Mouse (Mus musculus) liver, postnatal 0 days (tissue): ENCODE results near the gene Robo1. TPM values are rescaled to one million over a fixed set of nuclear protein-coding genes. Genes with fewer than 3 reads are reported as not detected.

Experiments used
- ATAC-seq: fragments of 200-750 bp; cut with Nextera tagmentation; 2 replicates; pipeline ENCODE4 v1.8.0; 2017; ENCODE audit warnings: mild to moderate bottlenecking, moderate library complexity
- DNase-seq: peaks from one replicate; pipeline ENCODE4 v3.0.0-alpha.2; 2016
- H3K27ac ChIP-seq: fragments of 300-500 bp; sonication (generic); 2 replicates; pipeline ENCODE4 v1.5.1; 2014; ENCODE audit warnings: antibody characterized with exemption, moderate library complexity, mild to moderate bottlenecking, low read depth
- H3K27me3 ChIP-seq: fragments of 300-500 bp; sonication (generic); 2 replicates; pipeline ENCODE4 v1.6.1; 2014; ENCODE audit warnings: low read length, control low read depth, mixed read lengths; ENCODE audit not compliant: insufficient read depth
- H3K36me3 ChIP-seq: fragments of 300-500 bp; sonication (generic); replicated peaks from 2 replicates; pipeline ENCODE4 v1.6.1; 2014; ENCODE audit warnings: mild to moderate bottlenecking, control low read depth, low read length, moderate library complexity, mixed read lengths; ENCODE audit not compliant: insufficient read depth
- H3K4me1 ChIP-seq: fragments of 300-500 bp; sonication (generic); 2 replicates; pipeline ENCODE4 v1.6.1; 2014; ENCODE audit warnings: antibody characterized with exemption, mild to moderate bottlenecking, control low read depth; ENCODE audit not compliant: insufficient read depth
- H3K4me2 ChIP-seq: fragments of 300-500 bp; sonication (generic); 2 replicates; pipeline ENCODE4 v1.6.1; 2014; ENCODE audit warnings: low read depth, mild to moderate bottlenecking, low read length, moderate library complexity, mixed read lengths
- H3K4me3 ChIP-seq: fragments of 300-500 bp; sonication (generic); 2 replicates; pipeline ENCODE4 v1.5.1; 2014; ENCODE audit warnings: low read depth, low read length
- H3K9ac ChIP-seq: fragments of 300-500 bp; sonication (generic); replicated peaks from 2 replicates; pipeline ENCODE4 v1.6.1; 2014; ENCODE audit warnings: mild to moderate bottlenecking, moderate library complexity
- H3K9me3 ChIP-seq: fragments of 300-500 bp; sonication (generic); 2 replicates; pipeline ENCODE4 v1.6.1; 2016; ENCODE audit warnings: mild to moderate bottlenecking, control low read depth, low read length, mixed read lengths
- CTCF ChIP-seq: sonication (generic); IDR thresholded peaks from 2 replicates; pipeline ENCODE4 v1.5.1; 2016; ENCODE audit warnings: antibody characterized with exemption, low read depth
- EP300 ChIP-seq: IDR thresholded peaks from 2 replicates; pipeline ENCODE4 v1.6.1; 2016; ENCODE audit warnings: antibody characterized with exemption, low read depth, mild to moderate bottlenecking
- WGBS: fragments of 180-500 bp; shearing (Covaris S2); extraction: QIAGEN DNeasy Blood & Tissue Kit; methylation state at CpG from one replicate; pipeline ENCODE4 v1.1.7; 2014; ENCODE audit not compliant: insufficient replicate concordance; 5-methylcytosine and 5-hydroxymethylcytosine counted together
- polyA plus RNA-seq: library from polyadenylated mRNA; unstranded; fragments of >200 nt; fragmentation: Nextera tagmentation; extraction: Ambion mirVana; gene quantifications from 2 replicates; pipeline ENCODE4 v1.2.1, GENCODE M21; 2015

The Robo1 gene
- polyA plus RNA-seq, 1 experiment from 2014 or later = 2.4 TPM

DNA sequence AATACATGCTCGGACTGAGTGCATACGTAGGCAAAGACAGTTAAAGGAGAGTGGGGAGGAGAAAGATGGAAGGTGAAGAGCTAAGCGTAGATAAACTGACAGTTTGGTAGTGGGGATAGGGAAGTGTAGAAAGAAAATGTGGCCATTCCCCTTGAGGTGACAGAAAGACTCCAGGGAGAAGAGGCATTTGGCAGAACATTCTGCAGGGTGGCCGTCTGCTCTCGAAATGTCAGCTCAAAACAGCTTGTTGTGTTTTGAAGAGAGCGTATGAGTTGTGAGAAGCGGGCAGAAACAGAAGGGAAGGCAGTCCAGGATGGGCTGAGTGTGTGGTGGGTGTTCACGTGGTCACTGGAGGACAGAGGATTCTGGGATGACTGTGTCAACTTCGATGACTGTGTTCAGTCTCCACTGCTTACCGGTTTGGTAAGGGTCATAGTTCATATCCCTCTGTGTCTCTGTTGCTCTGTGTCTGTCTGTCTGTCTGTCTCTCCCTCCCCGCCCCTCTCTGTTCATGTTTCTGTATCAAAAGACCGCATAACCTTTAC lies 490.4 kb downstream of the Robo1 start:
- DNase-seq (no peak), ATAC-seq (peak; percentile 88)
- H3K27me3 ChIP-seq = no peaks in the 10 kb centered on the region
- no peak overlapping the region for H3K4me2 ChIP-seq
- H3K36me3 ChIP-seq = no peaks in the 10 kb centered on the region
- H3K4me1 ChIP-seq = no peaks in the 10 kb centered on the region
- no peak overlapping the region for H3K9ac ChIP-seq
- H3K27ac ChIP-seq = no peak overlapping the region
- 72% methylated on average over 12 of the region's 12 CpGs for WGBS
- TF ChIP-seq EP300 (no peak), CTCF (no peak)
- no peaks in the 10 kb centered on the region for H3K9me3 ChIP-seq
- no peak overlapping the region for H3K4me3 ChIP-seq

DNA sequence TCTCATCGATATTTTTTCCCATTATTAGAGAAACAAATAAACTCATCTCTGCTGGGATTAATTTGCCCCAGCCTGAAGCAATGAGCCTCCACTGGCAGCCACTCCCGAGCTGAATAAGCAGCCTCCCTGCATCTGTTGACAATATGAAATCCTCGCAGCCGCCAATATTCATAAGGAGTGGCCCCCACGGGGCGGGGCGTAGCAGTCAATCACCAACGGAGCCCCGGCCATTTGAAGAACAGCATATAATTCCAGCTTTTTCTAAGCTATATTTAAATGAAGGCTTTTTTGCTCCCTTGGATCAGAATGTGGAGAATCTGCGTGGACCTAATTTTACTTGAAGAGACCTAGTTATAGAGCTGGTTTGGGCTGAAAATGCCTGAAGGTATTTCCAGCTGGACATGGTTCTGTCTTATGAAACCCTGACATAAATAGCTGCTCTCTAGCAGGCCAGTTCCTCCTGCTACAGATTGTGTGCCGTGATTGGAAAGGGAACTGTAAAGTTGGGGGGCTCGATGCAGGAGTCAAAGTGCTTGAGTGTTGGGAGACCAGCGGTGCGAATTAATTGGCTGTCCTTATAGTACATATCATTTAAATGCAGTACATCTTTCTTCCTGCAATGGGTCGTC lies 492.1 kb downstream of the Robo1 start:
- Histone ChIP-seq H3K4me1 (no peaks in the 10 kb centered on the region), H3K9ac (no peak overlapping the region), H3K4me3 (no peak overlapping the region), H3K4me2 (no peak overlapping the region), H3K36me3 (no peaks in the 10 kb centered on the region), H3K9me3 (no peaks in the 10 kb centered on the region), H3K27me3 (no peaks in the 10 kb centered on the region), H3K27ac (no peak overlapping the region)
- no peak for DNase-seq
- no peak for ATAC-seq
- no peak for TF ChIP-seq CTCF
- no peak for TF ChIP-seq EP300
- WGBS = 81% methylated on average over 15 of the region's 15 CpGs

- Histone ChIP-seq H3K4me2 (no peak overlapping the region), H3K9me3 (no peaks in the 10 kb centered on the region), H3K4me3 (no peak overlapping the region), H3K4me1 (no peaks in the 10 kb centered on the region), H3K27me3 (no peaks in the 10 kb centered on the region), H3K36me3 (no peaks in the 10 kb centered on the region), H3K9ac (no peak overlapping the region), H3K27ac (no peak overlapping the region)
- DNase-seq (no peak), ATAC-seq (no peak)
- no peak for TF ChIP-seq CTCF
- no peak for TF ChIP-seq EP300
- 78% methylated on average over 6 of the region's 6 CpGs for WGBS
Measured at GRCm38 (mm10) chr16:72800788-72801187, 492.7 kb downstream of the Robo1 start.

GRCm38 (mm10) chr16:72808351-72808750 lies 500.2 kb downstream of the Robo1 start:
- peak overlapping the region; percentile 37 for H3K4me3 ChIP-seq
- DNase-seq = peak; percentile 18
- H3K27ac ChIP-seq = peak overlapping the region; percentile 80
- TF ChIP-seq EP300 (no peak), CTCF (no peak)
- H3K27me3 ChIP-seq = no peaks in the 10 kb centered on the region
- no peaks in the 10 kb centered on the region for H3K4me1 ChIP-seq
- H3K4me2 ChIP-seq = peak overlapping the region; percentile 61
- H3K9me3 ChIP-seq = no peaks in the 10 kb centered on the region
- peak overlapping the region; percentile 46; the same call in 1 of the 2 replicates for H3K9ac ChIP-seq
- WGBS = 31% methylated on average over 10 of the region's 10 CpGs
- ATAC-seq = no peak; the same call in 1 of the 2 replicates
- H3K36me3 ChIP-seq = no peaks in the 10 kb centered on the region

GRCm38 (mm10) chr16:72810942-72811341 lies 502.8 kb downstream of the Robo1 start:
- DNase-seq (no peak), ATAC-seq (no peak)
- H3K9me3 ChIP-seq = no peaks in the 10 kb centered on the region
- H3K27ac ChIP-seq = no peak overlapping the region
- no peaks in the 10 kb centered on the region for H3K27me3 ChIP-seq
- no peaks in the 10 kb centered on the region for H3K4me1 ChIP-seq
- no peak overlapping the region for H3K9ac ChIP-seq
- no peaks in the 10 kb centered on the region for H3K36me3 ChIP-seq
- no peak for TF ChIP-seq EP300
- no peak for TF ChIP-seq CTCF
- no peak overlapping the region for H3K4me3 ChIP-seq
- no peak overlapping the region for H3K4me2 ChIP-seq
- WGBS = 73% methylated on average over 3 of the region's 3 CpGs

- H3K9ac ChIP-seq = no peak overlapping the region
- no peak overlapping the region for H3K4me2 ChIP-seq
- no peaks in the 10 kb centered on the region for H3K9me3 ChIP-seq
- no peak for ATAC-seq
- no peak for DNase-seq
- H3K36me3 ChIP-seq = no peaks in the 10 kb centered on the region
- no peak for TF ChIP-seq EP300
- no peak for TF ChIP-seq CTCF
- H3K27ac ChIP-seq = no peak overlapping the region
- H3K4me3 ChIP-seq = no peak overlapping the region
- 84% methylated on average over 5 of the region's 5 CpGs for WGBS
- no peaks in the 10 kb centered on the region for H3K27me3 ChIP-seq
- H3K4me1 ChIP-seq = no peaks in the 10 kb centered on the region
Measured at GRCm38 (mm10) chr16:72811494-72811893, 503.4 kb downstream of the Robo1 start.
